ENCODE assay signal across 31 mouse cellular contexts in genomic region chr16:81434559-81434958, GRCm38 (mm10).
DNase-seq lines count a peak whose midpoint lies in the region; ATAC-seq and TF ChIP-seq lines count a peak whose summit lies in the region.
"Had no signal": no experiment of that assay in that cellular context is flagged by ENCODE, and none has a peak within 500 bp of the region (broad histone marks: within the 10 kb centered on the region; RNA-seq: fewer than 3 reads in every experiment).

No protein-coding gene starts in this region.

- 66% methylated on average over 7 of the region's 7 CpGs for WGBS in forebrain, postnatal 0 days
- 89% methylated on average over 7 of the region's 7 CpGs for WGBS in forebrain, embryonic 11.5 days
- WGBS in lung, embryonic 14.5 days: 37% methylated on average over 7 of the region's 7 CpGs
- 57% methylated on average over 7 of the region's 7 CpGs for WGBS in liver, embryonic 15.5 days (ENCODE audit: insufficient replicate concordance)
- WGBS in midbrain, embryonic 15.5 days: 83% methylated on average over 7 of the region's 7 CpGs

- H3K36me3 ChIP-seq in forebrain, postnatal 0 days (ENCODE audit: insufficient read depth): no peaks in the 10 kb centered on the region
- H3K36me3 ChIP-seq in forebrain, embryonic 11.5 days (ENCODE audit: control insufficient read depth, insufficient read depth, low read length): no peaks in the 10 kb centered on the region
- no peaks in the 10 kb centered on the region for H3K36me3 ChIP-seq in lung, embryonic 14.5 days (ENCODE audit: insufficient read depth)
- H3K36me3 ChIP-seq in liver, embryonic 15.5 days (replicated peaks): no peaks in the 10 kb centered on the region
- H3K36me3 ChIP-seq in midbrain, embryonic 15.5 days (replicated peaks): 0 out of 2 replicates have a peak, but pooled peaks cover 8% of the 10 kb centered on the region
- H3K36me3 ChIP-seq: embryonic facial prominence, embryonic 10.5 days; embryonic facial prominence, embryonic 15.5 days; heart, embryonic 10.5 days; heart, embryonic 15.5 days; hindbrain, embryonic 12.5 days; kidney, embryonic 15.5 days had no signal

- H3K27me3 ChIP-seq in forebrain, postnatal 0 days (ENCODE audit: insufficient read depth, low read length): no peaks in the 10 kb centered on the region
- H3K27me3 ChIP-seq in forebrain, embryonic 11.5 days (ENCODE audit: control insufficient read depth, insufficient read depth, low read length): no peaks in the 10 kb centered on the region
- no peaks in the 10 kb centered on the region for H3K27me3 ChIP-seq in lung, embryonic 14.5 days (ENCODE audit: insufficient read depth, low read length)
- H3K27me3 ChIP-seq in liver, embryonic 15.5 days: no peaks in the 10 kb centered on the region
- no peaks in the 10 kb centered on the region for H3K27me3 ChIP-seq in midbrain, embryonic 15.5 days (replicated peaks)
- H3K27me3 ChIP-seq: embryonic facial prominence, embryonic 15.5 days; heart, embryonic 15.5 days; hindbrain, embryonic 12.5 days; kidney, embryonic 15.5 days; neural tube, embryonic 15.5 days; Patski had no signal

- ATAC-seq in forebrain, postnatal 0 days: no peak; the same call in 1 of the 2 replicates
- ATAC-seq in forebrain, embryonic 11.5 days (replicated peaks; ENCODE audit: low FRiP score): no peak
- peak; percentile 62; the same call in 1 of the 2 replicates for ATAC-seq in lung, embryonic 14.5 days (ENCODE audit: insufficient read depth)
- peak; percentile 49; the same call in 1 of the 2 replicates for ATAC-seq in liver, embryonic 15.5 days (ENCODE audit: insufficient read depth)
- no peak for ATAC-seq in midbrain, embryonic 15.5 days (replicated peaks)
- ATAC-seq: hindbrain, postnatal 0 days; Patski had no signal

- H3K4me3 ChIP-seq in forebrain, postnatal 0 days (ENCODE audit: low read depth, low read length): no peak overlapping the region
- no peak overlapping the region for H3K4me3 ChIP-seq in forebrain, embryonic 11.5 days (ENCODE audit: low read depth, low read length)
- H3K4me3 ChIP-seq in lung, embryonic 14.5 days (ENCODE audit: low read depth, low read length): no peak overlapping the region
- H3K4me3 ChIP-seq in liver, embryonic 15.5 days (replicated peaks): no peak overlapping the region
- no peak overlapping the region for H3K4me3 ChIP-seq in midbrain, embryonic 15.5 days
- H3K4me3 ChIP-seq: embryonic facial prominence, embryonic 10.5 days; embryonic facial prominence, embryonic 15.5 days; heart, embryonic 10.5 days; heart, embryonic 15.5 days; hindbrain, embryonic 12.5 days; kidney, embryonic 15.5 days; neural tube, embryonic 15.5 days had no signal

- H3K4me1 ChIP-seq in forebrain, postnatal 0 days (ENCODE audit: insufficient read depth): no peaks in the 10 kb centered on the region
- no peaks in the 10 kb centered on the region for H3K4me1 ChIP-seq in forebrain, embryonic 11.5 days (replicated peaks; ENCODE audit: control insufficient read depth, insufficient read depth, low read length)
- H3K4me1 ChIP-seq in lung, embryonic 14.5 days (ENCODE audit: insufficient read depth): no peaks in the 10 kb centered on the region
- H3K4me1 ChIP-seq in liver, embryonic 15.5 days (replicated peaks): no peaks in the 10 kb centered on the region
- H3K4me1 ChIP-seq in midbrain, embryonic 15.5 days: no peaks in the 10 kb centered on the region
- H3K4me1 ChIP-seq: embryonic facial prominence, embryonic 10.5 days; embryonic facial prominence, embryonic 15.5 days; heart, embryonic 10.5 days; heart, embryonic 15.5 days; hindbrain, embryonic 12.5 days; kidney, embryonic 15.5 days; neural tube, embryonic 15.5 days had no signal

- no peak overlapping the region for H3K27ac ChIP-seq in forebrain, postnatal 0 days (ENCODE audit: low read depth, low read length)
- H3K27ac ChIP-seq in forebrain, embryonic 11.5 days (ENCODE audit: low read depth, low read length): no peak overlapping the region
- H3K27ac ChIP-seq in lung, embryonic 14.5 days (ENCODE audit: low read depth): no peak overlapping the region
- no peak overlapping the region for H3K27ac ChIP-seq in liver, embryonic 15.5 days (replicated peaks)
- H3K27ac ChIP-seq in midbrain, embryonic 15.5 days: no peak overlapping the region
- H3K27ac ChIP-seq: embryonic facial prominence, embryonic 10.5 days; embryonic facial prominence, embryonic 15.5 days; heart, embryonic 10.5 days; heart, embryonic 15.5 days; hindbrain, embryonic 12.5 days; hindbrain, postnatal 0 days; kidney, embryonic 15.5 days; macrophage; neural tube, embryonic 15.5 days had no signal

- DNase-seq in forebrain, postnatal 0 days: peak; percentile 16
- no peak for DNase-seq in forebrain, embryonic 11.5 days (ENCODE audit: low spot score)
- DNase-seq in lung, embryonic 14.5 days: peak; percentile 56
- DNase-seq in lung, postnatal 10 days: no peak
- DNase-seq in brain, embryonic 18.5 days (ENCODE audit: low read depth, low spot score): peak; percentile 32
- no peak for DNase-seq in layer of hippocampus, postnatal 25 days (ENCODE audit: extremely low spot score in 1 of 2, low spot score in 1 of 2)
- DNase-seq: adrenal gland, postnatal 25 days; cerebellum, adult 2 months; cerebellum, postnatal 14 days; gastrocnemius, postnatal 14 days; heart, adult 11 months; kidney, adult 18-20 months; kidney, postnatal 4 days; layer of hippocampus, postnatal 36 days; left cerebral cortex, postnatal 4 days; midbrain, embryonic 14.5 days; retina, postnatal 1 day; right cerebral cortex, postnatal 14 days; thymus, postnatal 4 days had no signal

- no peaks in the 10 kb centered on the region for H3K9me3 ChIP-seq in forebrain, postnatal 0 days (ENCODE audit: low read length)
- no peaks in the 10 kb centered on the region for H3K9me3 ChIP-seq in forebrain, embryonic 11.5 days (ENCODE audit: control insufficient read depth, low read length)
- H3K9me3 ChIP-seq in lung, embryonic 14.5 days (ENCODE audit: low read depth, low read length): no peaks in the 10 kb centered on the region
- no peaks in the 10 kb centered on the region for H3K9me3 ChIP-seq in liver, embryonic 15.5 days (replicated peaks)
- H3K9me3 ChIP-seq in midbrain, embryonic 15.5 days: no peaks in the 10 kb centered on the region
- H3K9me3 ChIP-seq: embryonic facial prominence, embryonic 10.5 days; embryonic facial prominence, embryonic 15.5 days; heart, embryonic 10.5 days; heart, embryonic 15.5 days; hindbrain, embryonic 12.5 days; kidney, embryonic 15.5 days; neural tube, embryonic 15.5 days had no signal

- no peak for TF ChIP-seq CTCF in forebrain, postnatal 0 days (IDR thresholded peaks at IDR 0.05; ENCODE audit: low read depth)
- TF ChIP-seq CTCF in lung, embryonic 14.5 days (IDR thresholded peaks at IDR 0.05; ENCODE audit: low read depth): no peak

- H3K9ac ChIP-seq in forebrain, postnatal 0 days: no peak overlapping the region
- no peak overlapping the region for H3K9ac ChIP-seq in forebrain, embryonic 11.5 days (ENCODE audit: low read length)
- H3K9ac ChIP-seq in lung, embryonic 14.5 days: no peak overlapping the region
- H3K9ac ChIP-seq in liver, embryonic 15.5 days: no peak overlapping the region
- no peak overlapping the region for H3K9ac ChIP-seq in midbrain, embryonic 15.5 days
- H3K9ac ChIP-seq: embryonic facial prominence, embryonic 15.5 days; heart, embryonic 15.5 days; hindbrain, embryonic 12.5 days; kidney, embryonic 15.5 days; neural tube, embryonic 15.5 days had no signal

- no peak overlapping the region for H3K4me2 ChIP-seq in forebrain, postnatal 0 days (ENCODE audit: low read depth)
- H3K4me2 ChIP-seq in forebrain, embryonic 11.5 days (ENCODE audit: low read depth, low read length, severe bottlenecking): no peak overlapping the region
- H3K4me2 ChIP-seq in lung, embryonic 14.5 days: 0 out of 2 replicates have a peak overlapping the region, but pooled peaks have one; percentile 12
- peak overlapping the region; percentile 35 for H3K4me2 ChIP-seq in liver, embryonic 15.5 days
- H3K4me2 ChIP-seq in midbrain, embryonic 15.5 days: no peak overlapping the region
- H3K4me2 ChIP-seq: embryonic facial prominence, embryonic 15.5 days; heart, embryonic 15.5 days; hindbrain, embryonic 12.5 days; kidney, embryonic 15.5 days; neural tube, embryonic 15.5 days had no signal

Comparison
In these comparisons a context has a peak if more than half of its experiments do, and no peak if none do; other contexts are left out.
1. DNase-seq: peak in forebrain, postnatal 0 days (single experiment), lung, embryonic 14.5 days (single experiment) and brain, embryonic 18.5 days (single experiment); none in forebrain, embryonic 11.5 days (single experiment), lung, postnatal 10 days (single experiment) and layer of hippocampus, postnatal 25 days (0 of 2).
2. ATAC-seq: peak in lung, embryonic 14.5 days (single experiment) and liver, embryonic 15.5 days (single experiment); none in forebrain, postnatal 0 days (single experiment), forebrain, embryonic 11.5 days (single experiment) and midbrain, embryonic 15.5 days (single experiment).
3. H3K4me2 ChIP-seq: peak in lung, embryonic 14.5 days (single experiment) and liver, embryonic 15.5 days (single experiment); none in forebrain, postnatal 0 days (single experiment), forebrain, embryonic 11.5 days (single experiment) and midbrain, embryonic 15.5 days (single experiment).